Mouse (Mus musculus): ENCODE measurements at regions not wholly inside any gene's neighbourhood (a gene's known extent, or its start where the extent isn't known, plus 50 kb on each side); places are given as distances from the start of the nearest gene placed in this dataset.

DNA sequence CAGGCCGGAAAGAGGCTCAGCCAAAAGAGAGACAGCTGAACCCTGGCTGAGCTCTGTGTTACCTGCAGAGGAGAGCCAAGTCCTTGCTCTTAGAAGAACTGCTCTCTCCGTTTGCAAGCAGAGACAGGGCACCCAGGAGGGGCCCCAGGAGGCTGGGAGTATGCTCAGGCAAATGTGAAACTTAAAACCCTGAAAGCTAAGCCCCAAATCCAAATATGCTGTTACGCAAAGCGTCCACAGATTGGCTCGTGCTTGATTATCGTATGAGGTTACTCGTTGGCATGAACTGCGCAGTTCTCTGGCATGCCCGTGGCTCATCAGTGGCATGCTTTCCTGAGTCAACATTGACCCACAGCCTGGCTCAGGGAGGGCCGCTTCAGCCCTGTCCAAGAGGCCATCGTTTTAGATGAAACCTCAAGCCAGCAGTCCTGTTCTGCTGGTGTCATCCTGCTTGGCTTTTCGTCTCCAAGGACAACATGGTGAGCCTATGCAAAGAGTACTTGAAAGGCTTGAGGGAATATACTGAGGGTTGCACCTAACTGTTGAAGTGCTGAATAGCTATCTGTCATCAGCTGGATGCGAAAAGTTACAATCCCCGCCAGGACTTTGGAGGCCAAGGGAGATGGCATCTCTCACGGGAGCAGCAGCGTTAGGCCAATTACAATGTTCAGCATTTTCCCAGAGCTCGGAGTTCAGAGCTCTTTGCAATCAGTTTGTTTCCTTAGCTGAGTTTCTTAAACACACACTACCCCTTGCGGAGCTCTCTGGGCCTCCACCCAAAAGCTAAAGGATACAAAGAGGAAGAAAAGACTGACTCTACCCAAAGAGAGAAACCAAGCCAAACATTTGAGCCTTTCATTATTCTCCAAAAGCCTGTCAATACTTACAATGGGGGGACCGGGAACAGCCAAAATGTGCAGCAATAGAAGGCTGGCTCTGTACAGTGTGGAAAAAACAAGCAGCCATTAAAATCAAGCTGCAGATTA is 120.8 kb upstream of the Smim15 start:
- Histone ChIP-seq H3K4me1 (peaks cover 15% of the 10 kb centered on the region), H3K9me3 (no peaks in the 10 kb centered on the region), H3K27ac (replicated peaks) (0 out of 2 replicates have a peak overlapping the region, but pooled peaks have one; percentile 18), H3K4me3 (no peak overlapping the region), H3K36me3 (no peaks in the 10 kb centered on the region), H3K4me2 (replicated peaks) (no peak overlapping the region), H3K9ac (replicated peaks) (no peak overlapping the region), H3K27me3 (no peaks in the 10 kb centered on the region)
- ATAC-seq (replicated peaks): peak; percentile 76
- WGBS: 45% methylated on average over 19 of the region's 19 CpGs

DNA sequence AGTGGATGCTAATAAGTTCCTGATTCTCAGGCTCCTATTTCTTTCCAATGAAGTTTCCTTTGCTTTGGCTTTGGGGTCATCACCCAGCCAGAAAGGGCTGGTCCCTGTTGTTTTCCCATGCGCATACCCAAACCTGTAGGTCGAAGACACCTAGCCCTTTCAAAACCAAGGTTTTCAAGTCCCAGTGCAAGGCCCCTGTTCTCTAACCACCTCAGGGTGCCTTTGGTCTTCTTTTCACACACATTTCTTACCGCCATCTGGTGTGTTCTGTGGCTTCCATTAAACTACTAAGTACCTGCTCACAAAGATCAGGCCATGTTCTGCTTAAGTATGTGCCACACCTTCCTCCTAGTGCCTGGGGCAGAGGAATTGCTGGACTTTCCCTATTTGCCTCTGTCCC is 124.8 kb upstream of the Smim15 start:
- WGBS: 82% methylated on average over 3 of the region's 3 CpGs
- no peak overlapping the region for H3K4me2 ChIP-seq (replicated peaks)
- H3K9ac ChIP-seq (replicated peaks): no peak overlapping the region
- H3K27me3 ChIP-seq: no peaks in the 10 kb centered on the region
- H3K36me3 ChIP-seq: no peaks in the 10 kb centered on the region
- peaks cover 15% of the 10 kb centered on the region for H3K4me1 ChIP-seq
- no peaks in the 10 kb centered on the region for H3K9me3 ChIP-seq
- no peak for ATAC-seq (replicated peaks)
- H3K27ac ChIP-seq (replicated peaks): no peak overlapping the region
- no peak overlapping the region for H3K4me3 ChIP-seq

DNA sequence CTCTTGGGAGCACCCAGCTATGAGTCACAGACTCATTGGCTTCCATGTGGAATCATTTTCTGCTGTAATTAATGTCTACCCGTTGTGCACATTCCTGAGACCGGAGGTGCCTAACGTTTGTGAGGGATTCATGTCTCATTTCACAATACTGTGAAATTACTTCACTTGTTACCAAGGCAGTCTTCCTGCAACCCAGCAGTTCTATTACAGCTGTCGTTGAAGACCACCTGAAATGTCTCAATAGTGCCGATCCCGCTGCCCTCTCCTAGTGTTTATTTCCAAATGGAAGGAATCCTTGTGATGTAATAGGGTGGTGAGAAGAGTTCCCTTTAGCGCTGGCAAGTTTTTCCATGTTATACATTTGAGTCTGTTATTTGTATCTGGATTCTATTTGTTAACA is 125.8 kb upstream of the Smim15 start:
- Histone ChIP-seq H3K4me3 (no peak overlapping the region), H3K27ac (replicated peaks) (no peak overlapping the region), H3K9ac (replicated peaks) (no peak overlapping the region), H3K27me3 (no peaks in the 10 kb centered on the region), H3K4me2 (replicated peaks) (no peak overlapping the region), H3K9me3 (no peaks in the 10 kb centered on the region), H3K4me1 (peaks cover 10% of the 10 kb centered on the region), H3K36me3 (no peaks in the 10 kb centered on the region)
- ATAC-seq (replicated peaks): no peak
- 88% methylated on average over 7 of the region's 7 CpGs for WGBS

DNA sequence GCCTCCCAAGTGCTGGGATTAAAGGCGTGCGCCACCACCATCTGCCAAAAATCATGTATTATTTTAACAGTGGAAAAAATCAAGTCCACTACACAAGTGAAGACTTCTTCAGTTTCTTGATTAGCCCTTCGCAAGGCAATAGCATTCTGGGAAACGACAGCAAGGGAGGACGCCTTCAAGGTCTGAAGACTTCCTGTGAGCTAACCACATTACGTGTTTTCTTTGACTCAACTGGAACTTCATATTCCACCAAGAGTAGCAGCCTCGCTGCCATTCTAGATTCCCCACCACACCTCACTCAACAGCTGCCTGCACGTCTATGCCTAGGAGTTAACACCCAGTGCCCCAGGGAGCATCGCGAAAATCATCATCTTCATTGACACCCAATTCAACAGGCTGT is 126.2 kb upstream of the Smim15 start:
- no peaks in the 10 kb centered on the region for H3K27me3 ChIP-seq
- no peak overlapping the region for H3K27ac ChIP-seq (replicated peaks)
- peaks cover 6% of the 10 kb centered on the region for H3K4me1 ChIP-seq
- no peak overlapping the region for H3K9ac ChIP-seq (replicated peaks)
- no peak overlapping the region for H3K4me3 ChIP-seq
- H3K4me2 ChIP-seq (replicated peaks): no peak overlapping the region
- no peaks in the 10 kb centered on the region for H3K36me3 ChIP-seq
- 94% methylated on average over 10 of the region's 10 CpGs for WGBS
- no peaks in the 10 kb centered on the region for H3K9me3 ChIP-seq
- ATAC-seq (replicated peaks): no peak

DNA sequence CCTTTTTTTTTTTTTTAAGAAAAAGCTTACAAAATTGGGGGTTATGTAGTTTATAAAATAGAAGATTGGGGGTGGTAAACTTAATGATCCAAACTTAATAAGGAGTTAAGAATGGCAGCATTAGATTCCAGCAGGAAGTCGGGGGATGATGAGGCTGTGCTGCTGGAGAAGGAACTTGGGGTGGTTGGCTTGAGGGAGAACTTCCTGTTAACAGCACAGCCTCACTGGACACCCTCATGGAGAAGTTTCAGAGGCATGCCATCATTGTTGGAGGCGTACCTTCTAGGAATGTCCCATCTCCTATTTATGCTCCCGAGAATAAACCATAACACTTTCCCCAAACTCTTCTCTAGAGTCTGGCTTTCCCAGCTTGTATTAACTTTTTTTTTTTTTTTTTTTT is 126.7 kb upstream of the Smim15 start:
- no peak overlapping the region for H3K4me3 ChIP-seq
- H3K9ac ChIP-seq (replicated peaks): no peak overlapping the region
- 0 out of 2 replicates have a peak, but pooled peaks cover under 1% of the 10 kb centered on the region for H3K4me1 ChIP-seq
- no peak overlapping the region for H3K27ac ChIP-seq (replicated peaks)
- no peaks in the 10 kb centered on the region for H3K36me3 ChIP-seq
- H3K9me3 ChIP-seq: no peaks in the 10 kb centered on the region
- no peak overlapping the region for H3K4me2 ChIP-seq (replicated peaks)
- no peaks in the 10 kb centered on the region for H3K27me3 ChIP-seq
- WGBS: 90% methylated on average over 3 of the region's 3 CpGs
- ATAC-seq (replicated peaks): no peak

DNA sequence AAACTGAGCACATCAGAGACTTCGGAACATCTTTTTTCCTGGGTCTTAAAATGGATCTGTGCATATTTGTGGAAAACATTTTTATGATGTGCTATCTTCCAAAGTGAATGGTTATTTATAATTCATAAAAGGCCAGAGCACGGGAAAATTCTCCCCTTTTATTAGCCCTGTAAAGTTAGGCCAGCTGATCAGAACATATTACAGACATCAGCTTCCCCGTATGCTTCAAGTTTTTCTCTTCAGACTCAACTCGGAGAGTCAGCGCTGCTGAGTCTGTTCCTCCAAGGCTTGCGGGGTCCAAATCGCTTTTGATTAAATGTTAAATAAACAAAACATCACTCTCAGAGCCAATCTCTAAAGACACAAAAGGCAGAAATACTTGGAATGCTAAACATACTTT is 134.1 kb upstream of the Smim15 start:
- Histone ChIP-seq H3K9me3 (no peaks in the 10 kb centered on the region), H3K36me3 (no peaks in the 10 kb centered on the region), H3K27ac (replicated peaks) (no peak overlapping the region), H3K27me3 (no peaks in the 10 kb centered on the region), H3K4me3 (no peak overlapping the region), H3K4me2 (replicated peaks) (no peak overlapping the region), H3K4me1 (peaks cover 8% of the 10 kb centered on the region; the same call in 1 of the 2 replicates), H3K9ac (replicated peaks) (no peak overlapping the region)
- 75% methylated on average over 7 of the region's 7 CpGs for WGBS
- ATAC-seq (replicated peaks): no peak

DNA sequence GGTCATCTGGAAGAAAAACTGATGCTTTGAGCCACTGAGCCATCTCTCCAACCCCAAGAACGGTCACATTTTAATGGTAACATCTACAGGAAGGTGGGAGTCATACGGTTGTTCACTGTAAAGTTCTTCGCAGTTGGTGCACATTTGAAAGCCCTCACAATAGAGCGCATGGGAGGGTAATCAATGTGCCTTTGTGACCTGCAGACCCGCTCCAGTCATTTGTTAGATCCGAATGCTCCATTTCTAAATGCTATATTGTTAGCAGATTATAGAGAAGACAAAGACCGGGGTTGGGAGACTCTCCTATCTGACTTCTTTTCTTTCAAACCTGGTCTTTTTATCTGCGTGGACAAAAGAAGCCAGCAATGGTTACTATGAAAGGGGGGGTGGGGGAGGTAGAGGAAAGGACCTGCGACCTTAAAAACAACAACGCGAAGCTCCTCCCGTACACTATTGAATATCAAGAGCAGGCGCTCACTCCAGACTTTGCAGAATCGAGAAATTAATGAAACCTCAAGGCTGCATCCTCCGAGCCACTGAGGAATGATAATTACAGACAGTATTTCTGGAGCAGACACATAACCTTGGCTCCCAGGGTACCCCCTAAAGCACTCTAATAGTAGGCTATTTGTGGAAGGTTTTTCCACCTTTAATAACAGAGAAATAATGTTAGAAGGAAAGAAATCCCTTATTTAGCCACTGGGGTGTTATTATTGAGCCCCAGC is 134.7 kb upstream of the Smim15 start:
- Histone ChIP-seq H3K4me3 (no peak overlapping the region), H3K4me1 (peaks cover 8% of the 10 kb centered on the region; the same call in 1 of the 2 replicates), H3K27me3 (no peaks in the 10 kb centered on the region), H3K4me2 (replicated peaks) (no peak overlapping the region), H3K9ac (replicated peaks) (no peak overlapping the region), H3K27ac (replicated peaks) (no peak overlapping the region), H3K9me3 (no peaks in the 10 kb centered on the region), H3K36me3 (no peaks in the 10 kb centered on the region)
- 16% methylated on average over 15 of the region's 15 CpGs for WGBS
- no peak for ATAC-seq (replicated peaks)

DNA sequence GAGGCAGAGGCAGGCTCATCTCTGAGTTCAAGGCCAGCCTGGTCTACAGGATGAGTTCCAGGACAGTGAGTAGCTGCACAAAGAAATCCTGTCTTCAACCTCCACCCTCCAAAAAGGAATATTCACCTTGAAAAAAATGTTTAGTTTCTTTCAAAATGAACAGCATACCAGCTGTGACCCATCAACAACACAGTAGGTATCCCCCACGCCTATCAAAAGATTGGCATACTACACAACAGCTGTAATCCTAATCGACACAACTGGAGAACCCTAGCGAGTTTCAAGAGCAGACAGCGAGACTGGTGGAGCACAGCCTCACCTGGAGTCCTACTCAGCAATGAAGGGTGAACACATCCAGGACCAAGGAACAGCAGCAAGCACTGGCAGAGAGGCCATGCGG is 136.3 kb upstream of the Smim15 start:
- Histone ChIP-seq H3K27me3 (no peaks in the 10 kb centered on the region), H3K4me3 (no peak overlapping the region), H3K36me3 (no peaks in the 10 kb centered on the region), H3K9me3 (no peaks in the 10 kb centered on the region), H3K27ac (replicated peaks) (no peak overlapping the region), H3K4me1 (peaks cover 12% of the 10 kb centered on the region; the same call in 1 of the 2 replicates), H3K9ac (replicated peaks) (no peak overlapping the region), H3K4me2 (replicated peaks) (no peak overlapping the region)
- no peak for ATAC-seq (replicated peaks)
- WGBS: 92% methylated on average over 5 of the region's 5 CpGs

DNA sequence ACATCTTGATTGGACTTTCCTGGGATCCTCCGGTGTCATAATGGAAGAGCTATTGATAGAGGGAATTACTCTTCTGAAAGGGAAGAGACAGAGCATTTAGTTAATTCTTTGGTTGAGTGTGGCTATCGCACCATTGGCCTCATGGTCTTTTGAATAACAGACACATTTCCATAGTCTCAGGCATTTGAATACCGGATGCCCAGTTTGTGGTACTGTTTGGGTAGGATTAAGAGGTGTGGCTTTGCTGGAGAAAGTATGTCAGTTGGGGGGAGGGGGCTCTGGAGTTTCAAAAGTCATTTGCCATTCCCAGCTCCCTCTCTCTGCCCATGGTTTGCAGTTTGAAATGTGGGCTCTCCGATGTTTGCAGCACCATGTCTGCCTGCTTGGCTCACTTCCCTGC is 139.4 kb upstream of the Smim15 start:
- Histone ChIP-seq H3K9me3 (no peaks in the 10 kb centered on the region), H3K36me3 (no peaks in the 10 kb centered on the region), H3K4me2 (replicated peaks) (no peak overlapping the region), H3K27me3 (no peaks in the 10 kb centered on the region), H3K4me3 (no peak overlapping the region), H3K9ac (replicated peaks) (no peak overlapping the region), H3K27ac (replicated peaks) (no peak overlapping the region), H3K4me1 (peaks cover 12% of the 10 kb centered on the region; the same call in 1 of the 2 replicates)
- WGBS: 77% methylated on average over 4 of the region's 4 CpGs
- no peak for ATAC-seq (replicated peaks)

DNA sequence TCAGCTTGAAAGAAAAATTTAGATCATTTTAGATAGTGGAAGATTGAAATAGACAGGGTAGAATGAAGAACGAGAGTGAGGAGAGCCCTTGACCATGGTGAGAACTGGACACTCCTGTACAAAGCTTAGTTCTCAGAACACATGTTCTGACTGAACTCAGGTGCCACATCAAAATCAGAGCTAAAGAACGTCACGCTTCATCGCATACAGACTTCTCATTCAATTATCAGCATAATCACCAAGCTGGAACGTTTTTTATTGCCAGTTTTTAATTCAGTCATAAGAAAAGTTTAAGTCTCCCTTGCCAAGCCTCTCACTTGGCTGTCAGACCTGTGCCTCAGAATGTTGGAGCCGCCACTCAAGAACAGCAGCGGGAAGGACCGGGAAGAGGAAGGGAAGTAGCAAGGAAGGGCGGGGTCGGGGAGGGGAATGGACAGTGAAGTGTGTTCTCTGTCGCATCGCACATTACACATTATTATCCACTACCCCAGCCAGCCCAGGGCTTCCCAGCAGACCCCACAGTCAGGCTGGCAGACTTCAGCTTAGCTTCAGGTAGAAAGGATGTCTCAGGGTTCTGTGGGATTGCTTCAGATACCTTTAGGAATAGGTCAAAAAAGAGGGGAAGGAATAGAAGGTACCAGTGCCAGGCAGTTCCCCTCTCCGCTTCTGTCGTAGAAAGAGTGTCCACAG is 140.1 kb upstream of the Smim15 start:
- Histone ChIP-seq H3K36me3 (no peaks in the 10 kb centered on the region), H3K27ac (replicated peaks) (no peak overlapping the region), H3K9ac (replicated peaks) (no peak overlapping the region), H3K4me1 (peaks cover 6% of the 10 kb centered on the region; the same call in 1 of the 2 replicates), H3K4me3 (no peak overlapping the region), H3K9me3 (no peaks in the 10 kb centered on the region), H3K27me3 (no peaks in the 10 kb centered on the region), H3K4me2 (replicated peaks) (no peak overlapping the region)
- 69% methylated on average over 14 of the region's 14 CpGs for WGBS
- no peak for ATAC-seq (replicated peaks)

DNA sequence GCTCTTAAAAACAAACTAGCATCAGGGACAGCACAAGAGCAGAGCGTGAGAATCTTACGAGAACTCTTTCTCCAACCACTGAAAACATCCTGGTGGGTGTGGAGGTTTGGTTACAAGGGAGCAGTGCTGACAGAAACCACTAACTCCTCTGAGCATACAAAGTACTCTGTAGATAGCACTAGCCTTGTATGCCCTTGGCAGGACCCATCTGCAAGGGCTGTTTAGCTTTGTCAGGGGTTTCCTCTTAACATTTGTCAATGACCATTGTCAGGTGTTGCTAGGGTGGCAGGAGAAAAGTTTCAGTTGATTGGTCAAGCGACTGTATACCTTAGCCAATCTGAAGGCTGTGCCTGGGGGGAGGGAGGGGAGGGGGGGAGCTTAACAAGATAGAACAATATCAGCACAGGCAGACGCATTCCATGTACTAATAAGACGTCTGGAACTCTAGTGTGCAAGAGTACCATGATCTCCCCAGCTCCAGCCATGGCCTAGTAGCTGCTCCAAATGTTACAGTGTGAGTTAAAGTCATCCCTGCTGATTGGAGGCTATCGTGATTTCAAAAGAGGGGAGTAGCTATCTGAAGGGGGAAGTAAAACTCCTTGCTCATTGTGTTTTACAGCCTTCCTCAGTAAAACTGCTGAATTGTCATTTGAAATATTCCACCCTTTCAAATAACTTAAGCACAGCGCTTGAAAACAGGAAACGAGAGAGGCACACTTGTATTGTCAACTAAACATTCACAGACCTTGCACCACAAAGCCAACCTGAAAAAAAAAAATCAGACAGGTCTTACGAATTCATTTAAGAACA is 140.9 kb upstream of the Smim15 start:
- no peak overlapping the region for H3K27ac ChIP-seq (replicated peaks)
- no peaks in the 10 kb centered on the region for H3K9me3 ChIP-seq
- no peak overlapping the region for H3K4me3 ChIP-seq
- 0 out of 2 replicates have a peak, but pooled peaks cover 4% of the 10 kb centered on the region for H3K4me1 ChIP-seq
- no peaks in the 10 kb centered on the region for H3K27me3 ChIP-seq
- no peaks in the 10 kb centered on the region for H3K36me3 ChIP-seq
- 36% methylated on average over 9 of the region's 9 CpGs for WGBS
- H3K4me2 ChIP-seq (replicated peaks): no peak overlapping the region
- H3K9ac ChIP-seq (replicated peaks): no peak overlapping the region
- 0 out of 2 replicates have a peak, but pooled peaks have one; percentile 29 for ATAC-seq (replicated peaks)
